In genomic region chr3:86788711-86789110, GRCm38 (mm10) we compare ENCODE assay signal across 9 mouse cellular contexts.
DNase-seq lines count a peak whose midpoint lies in the region; ATAC-seq and TF ChIP-seq lines count a peak whose summit lies in the region.
"Had no signal": no experiment of that assay in that cellular context is flagged by ENCODE, and none has a peak within 500 bp of the region (broad histone marks: within the 10 kb centered on the region; RNA-seq: fewer than 3 reads in every experiment).

No protein-coding gene starts in this region.

- H3K27ac ChIP-seq in kidney, adult 2 months (ENCODE audit: insufficient read depth, low read depth, low read length), result no peak overlapping the region
- H3K27ac ChIP-seq in kidney, embryonic 15.5 days, result no peak overlapping the region
- peak overlapping the region; percentile 6; the same call in 1 of the 2 replicates for H3K27ac ChIP-seq in heart, embryonic 15.5 days
- H3K27ac ChIP-seq in midbrain, embryonic 12.5 days (replicated peaks), result peak overlapping the region; percentile 39; the same call in 1 of the 2 replicates
- H3K27ac ChIP-seq: limb, embryonic 15.5 days had no signal

- peak; percentile 44 for TF ChIP-seq CTCF in kidney, adult 2 months (conservative IDR thresholded peaks at IDR 0.05; ENCODE audit: insufficient read depth, insufficient read length, low read depth, low read length)

- no peaks in the 10 kb centered on the region for H3K4me1 ChIP-seq in kidney, adult 2 months (ENCODE audit: control insufficient read depth, insufficient read depth, low read length)
- peaks cover 29% of the 10 kb centered on the region for H3K4me1 ChIP-seq in kidney, embryonic 15.5 days
- H3K4me1 ChIP-seq in heart, embryonic 15.5 days (replicated peaks), result peaks cover 45% of the 10 kb centered on the region
- peaks cover 9% of the 10 kb centered on the region; the same call in 1 of the 2 replicates for H3K4me1 ChIP-seq in midbrain, embryonic 12.5 days

- no peaks in the 10 kb centered on the region for H3K9me3 ChIP-seq in kidney, embryonic 15.5 days (replicated peaks)
- no peaks in the 10 kb centered on the region for H3K9me3 ChIP-seq in heart, embryonic 15.5 days (replicated peaks)
- H3K9me3 ChIP-seq in midbrain, embryonic 12.5 days, result no peaks in the 10 kb centered on the region
- H3K9me3 ChIP-seq: limb, embryonic 15.5 days had no signal

- no peak overlapping the region for H3K9ac ChIP-seq in kidney, embryonic 15.5 days
- H3K9ac ChIP-seq in heart, embryonic 15.5 days, result no peak overlapping the region
- no peak overlapping the region for H3K9ac ChIP-seq in midbrain, embryonic 12.5 days (replicated peaks)
- H3K9ac ChIP-seq: limb, embryonic 15.5 days had no signal

- DNase-seq in kidney, adult 2 months, result peak; percentile 75
- peak; percentile 40 for DNase-seq in WW6 (ENCODE audit: low read depth, low spot score)
- DNase-seq in layer of hippocampus, postnatal 10 days (ENCODE audit: low spot score in 2 of 2), result peak; percentile 82 to 83
- DNase-seq in yolk sac, embryonic 10.5 days (ENCODE audit: low spot score), result peak; percentile 32

- H3K36me3 ChIP-seq in kidney, adult 2 months (ENCODE audit: control insufficient read depth, insufficient read depth, low read length), result no peaks in the 10 kb centered on the region
- no peaks in the 10 kb centered on the region for H3K36me3 ChIP-seq in kidney, embryonic 15.5 days
- no peaks in the 10 kb centered on the region for H3K36me3 ChIP-seq in heart, embryonic 15.5 days
- H3K36me3 ChIP-seq in midbrain, embryonic 12.5 days, result peaks cover 67% of the 10 kb centered on the region
- H3K36me3 ChIP-seq: limb, embryonic 15.5 days had no signal

- H3K27me3 ChIP-seq in kidney, adult 2 months (replicated peaks; ENCODE audit: control insufficient read depth, insufficient read depth, low read length), result no peaks in the 10 kb centered on the region
- no peaks in the 10 kb centered on the region for H3K27me3 ChIP-seq in kidney, embryonic 15.5 days
- H3K27me3 ChIP-seq in heart, embryonic 15.5 days, result no peaks in the 10 kb centered on the region
- no peaks in the 10 kb centered on the region for H3K27me3 ChIP-seq in midbrain, embryonic 12.5 days
- H3K27me3 ChIP-seq: limb, embryonic 15.5 days had no signal

- no peak for ATAC-seq in kidney, embryonic 15.5 days (replicated peaks; ENCODE audit: low FRiP score)
- ATAC-seq in common myeloid progenitor, adult 5-6 weeks (replicated peaks; ENCODE audit: low read depth, poor library complexity, severe bottlenecking), result peak; percentile 78
- ATAC-seq in heart, embryonic 15.5 days (replicated peaks; ENCODE audit: insufficient number of reproducible peaks, insufficient read depth, low FRiP score, low read depth), result no peak
- 0 out of 2 replicates have a peak, but pooled peaks have one; percentile 27 for ATAC-seq in midbrain, embryonic 12.5 days (ENCODE audit: low FRiP score, low read depth)

- H3K4me3 ChIP-seq in kidney, adult 2 months (ENCODE audit: insufficient read depth, low read depth, low read length), result no peak overlapping the region
- H3K4me3 ChIP-seq in kidney, embryonic 15.5 days (replicated peaks), result no peak overlapping the region
- no peak overlapping the region for H3K4me3 ChIP-seq in heart, embryonic 15.5 days
- no peak overlapping the region for H3K4me3 ChIP-seq in midbrain, embryonic 12.5 days
- H3K4me3 ChIP-seq: limb, embryonic 15.5 days had no signal

- no peak for TF ChIP-seq POLR2A in kidney, adult 2 months (IDR thresholded peaks at IDR 0.05; ENCODE audit: low read depth, low read length)

- H3K4me2 ChIP-seq in kidney, embryonic 15.5 days, result no peak overlapping the region
- H3K4me2 ChIP-seq in heart, embryonic 15.5 days, result peak overlapping the region; percentile 9; the same call in 1 of the 2 replicates
- no peak overlapping the region for H3K4me2 ChIP-seq in midbrain, embryonic 12.5 days (replicated peaks)
- H3K4me2 ChIP-seq: limb, embryonic 15.5 days had no signal

- WGBS in kidney, adult 2 months, result 27% methylated on average over 6 of the region's 6 CpGs
- WGBS in kidney, embryonic 15.5 days, result 46% methylated on average over 6 of the region's 6 CpGs
- WGBS in heart, embryonic 15.5 days, result 37% methylated on average over 6 of the region's 6 CpGs
- WGBS in midbrain, embryonic 12.5 days, result 41% methylated on average over 6 of the region's 6 CpGs

Comparison
In these comparisons a context has a peak if more than half of its experiments do, and no peak if none do; other contexts are left out.
1. DNase-seq: peak in every context shown above with its lines; median percentile 82 in layer of hippocampus, postnatal 10 days; 75 in kidney, adult 2 months; 40 in WW6; 32 in yolk sac, embryonic 10.5 days.
2. H3K27ac ChIP-seq: peak in heart, embryonic 15.5 days (single experiment) and midbrain, embryonic 12.5 days (single experiment); none in kidney, adult 2 months (single experiment) and kidney, embryonic 15.5 days (single experiment).
3. ATAC-seq: peak in common myeloid progenitor, adult 5-6 weeks (single experiment) and midbrain, embryonic 12.5 days (single experiment); none in kidney, embryonic 15.5 days (single experiment) and heart, embryonic 15.5 days (single experiment).